Mouse (Mus musculus): Measurements from ENCODE around the gene Rpl29.

Rpl29 gene

GRCm38 (mm10) chr9:106454888-106455681, 25.8 kb downstream of the Rpl29 start:
- peak; percentile 64 for DNase-seq

GRCm38 (mm10) chr9:106456325-106457162, 27.3 kb downstream of the Rpl29 start:
- no peak for DNase-seq

- DNase-seq = no peak
Observed at GRCm38 (mm10) chr9:106457163-106457559, 27.9 kb downstream of the Rpl29 start.

GRCm38 (mm10) chr9:106457920-106458319, 28.7 kb downstream of the Rpl29 start:
- no peak for DNase-seq

- DNase-seq = no peak
Observed at GRCm38 (mm10) chr9:106459946-106460345, 30.7 kb downstream of the Rpl29 start.

GRCm38 (mm10) chr9:106460401-106461025, 31.3 kb downstream of the Rpl29 start:
- no peak for DNase-seq

GRCm38 (mm10) chr9:106461026-106461415, 31.8 kb downstream of the Rpl29 start:
- no peak for DNase-seq

- DNase-seq = no peak
Observed at GRCm38 (mm10) chr9:106461641-106462429, 32.6 kb downstream of the Rpl29 start.

GRCm38 (mm10) chr9:106462430-106462800, 33.2 kb downstream of the Rpl29 start:
- no peak for DNase-seq

- no peak for DNase-seq
Observed at GRCm38 (mm10) chr9:106463122-106464063, 34.1 kb downstream of the Rpl29 start.

- DNase-seq = peak; percentile 84
Observed at GRCm38 (mm10) chr9:106464751-106465541, 35.7 kb downstream of the Rpl29 start.

GRCm38 (mm10) chr9:106465571-106466200, 36.4 kb downstream of the Rpl29 start, which contains the start of gene Gpr62:
Gene Gpr62, minus strand, starts transcription at chr9:106465938.
- peak; percentile 75 for DNase-seq

- DNase-seq = no peak
Observed at GRCm38 (mm10) chr9:106466721-106467120, 37.5 kb downstream of the Rpl29 start.

GRCm38 (mm10) chr9:106467746-106468145, 38.5 kb downstream of the Rpl29 start:
- DNase-seq = no peak

GRCm38 (mm10) chr9:106469317-106469716, 40.1 kb downstream of the Rpl29 start:
- no peak for DNase-seq

- no peak for DNase-seq
Observed at GRCm38 (mm10) chr9:106469776-106470175, 40.5 kb downstream of the Rpl29 start.

- DNase-seq = no peak
Observed at GRCm38 (mm10) chr9:106470991-106471750, 41.9 kb downstream of the Rpl29 start.

GRCm38 (mm10) chr9:106471892-106472291, 42.6 kb downstream of the Rpl29 start:
- peak; percentile 72 for DNase-seq

- DNase-seq = no peak
Observed at GRCm38 (mm10) chr9:106472321-106472720, 43.1 kb downstream of the Rpl29 start.
